Mouse (Mus musculus) C2C12 (cell line): ENCODE measurements around the gene Ager.

Experiments used
- CTCF ChIP-seq: IDR thresholded peaks from one replicate; pipeline ENCODE4 v1.5.1; 2011; ENCODE audit not compliant: control insufficient read depth, insufficient read depth, insufficient read length
- MAX ChIP-seq: IDR thresholded peaks from one replicate; pipeline ENCODE4 v1.6.1; 2011; ENCODE audit warnings: mild to moderate bottlenecking, control low read depth
- USF1 ChIP-seq: IDR thresholded peaks from one replicate; pipeline ENCODE4 v1.6.1; 2011; ENCODE audit warnings: low read depth, mild to moderate bottlenecking, control low read depth, moderate library complexity

DNA sequence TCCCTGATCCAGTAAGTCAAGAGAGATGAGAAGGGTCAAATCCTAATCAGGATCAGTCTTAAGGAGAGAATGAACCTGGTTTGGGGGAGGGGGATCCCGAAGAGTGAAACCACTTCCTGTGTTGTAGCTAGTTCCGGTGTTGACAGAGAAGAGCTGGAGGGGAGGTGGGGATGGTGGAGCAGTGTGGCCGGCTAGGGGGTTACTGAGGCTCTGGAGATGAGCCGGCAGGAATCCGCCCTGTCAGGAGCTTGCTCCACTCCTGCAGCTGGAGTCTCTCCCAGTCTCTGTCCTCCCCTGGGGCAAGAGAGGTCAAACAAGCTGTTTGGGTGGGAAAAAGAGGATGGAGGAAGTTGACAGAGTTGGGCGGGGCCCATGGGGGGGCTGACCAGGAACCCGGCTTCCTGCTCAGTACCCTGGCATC lies 8.0 kb upstream of the Ager start, which contains the start of gene Gpsm3:
- TF ChIP-seq CTCF (no peak), MAX (no peak), USF1 (no peak)
